Mouse (Mus musculus) liver, postnatal 0 days (tissue): ENCODE data around the gene Baz1a. TPM values are rescaled to one million over a fixed set of nuclear protein-coding genes. Genes with fewer than 3 reads are reported as not detected.

Source experiments
- ATAC-seq: fragments of 200-750 bp; cut with Nextera tagmentation; 2 replicates; pipeline ENCODE4 v1.8.0; 2017; ENCODE audit warnings: mild to moderate bottlenecking, moderate library complexity
- DNase-seq: peaks from one replicate; pipeline ENCODE4 v3.0.0-alpha.2; 2016
- H3K27ac ChIP-seq: fragments of 300-500 bp; sonication (generic); 2 replicates; pipeline ENCODE4 v1.5.1; 2014; ENCODE audit warnings: antibody characterized with exemption, moderate library complexity, mild to moderate bottlenecking, low read depth
- H3K27me3 ChIP-seq: fragments of 300-500 bp; sonication (generic); 2 replicates; pipeline ENCODE4 v1.6.1; 2014; ENCODE audit warnings: low read length, control low read depth, mixed read lengths; ENCODE audit not compliant: insufficient read depth
- H3K36me3 ChIP-seq: fragments of 300-500 bp; sonication (generic); replicated peaks from 2 replicates; pipeline ENCODE4 v1.6.1; 2014; ENCODE audit warnings: mild to moderate bottlenecking, control low read depth, low read length, moderate library complexity, mixed read lengths; ENCODE audit not compliant: insufficient read depth
- H3K4me1 ChIP-seq: fragments of 300-500 bp; sonication (generic); 2 replicates; pipeline ENCODE4 v1.6.1; 2014; ENCODE audit warnings: antibody characterized with exemption, mild to moderate bottlenecking, control low read depth; ENCODE audit not compliant: insufficient read depth
- H3K4me2 ChIP-seq: fragments of 300-500 bp; sonication (generic); 2 replicates; pipeline ENCODE4 v1.6.1; 2014; ENCODE audit warnings: low read depth, mild to moderate bottlenecking, low read length, moderate library complexity, mixed read lengths
- H3K4me3 ChIP-seq: fragments of 300-500 bp; sonication (generic); 2 replicates; pipeline ENCODE4 v1.5.1; 2014; ENCODE audit warnings: low read depth, low read length
- H3K9ac ChIP-seq: fragments of 300-500 bp; sonication (generic); replicated peaks from 2 replicates; pipeline ENCODE4 v1.6.1; 2014; ENCODE audit warnings: mild to moderate bottlenecking, moderate library complexity
- H3K9me3 ChIP-seq: fragments of 300-500 bp; sonication (generic); 2 replicates; pipeline ENCODE4 v1.6.1; 2016; ENCODE audit warnings: mild to moderate bottlenecking, control low read depth, low read length, mixed read lengths
- CTCF ChIP-seq: sonication (generic); IDR thresholded peaks from 2 replicates; pipeline ENCODE4 v1.5.1; 2016; ENCODE audit warnings: antibody characterized with exemption, low read depth
- EP300 ChIP-seq: IDR thresholded peaks from 2 replicates; pipeline ENCODE4 v1.6.1; 2016; ENCODE audit warnings: antibody characterized with exemption, low read depth, mild to moderate bottlenecking
- WGBS: fragments of 180-500 bp; shearing (Covaris S2); extraction: QIAGEN DNeasy Blood & Tissue Kit; methylation state at CpG from one replicate; pipeline ENCODE4 v1.1.7; 2014; ENCODE audit not compliant: insufficient replicate concordance; 5-methylcytosine and 5-hydroxymethylcytosine counted together
- polyA plus RNA-seq: library from polyadenylated mRNA; unstranded; fragments of >200 nt; fragmentation: Nextera tagmentation; extraction: Ambion mirVana; gene quantifications from 2 replicates; pipeline ENCODE4 v1.2.1, GENCODE M21; 2015

Gene Baz1a
- polyA plus RNA-seq, 1 experiment from 2014 or later, result 18.5 TPM

DNA sequence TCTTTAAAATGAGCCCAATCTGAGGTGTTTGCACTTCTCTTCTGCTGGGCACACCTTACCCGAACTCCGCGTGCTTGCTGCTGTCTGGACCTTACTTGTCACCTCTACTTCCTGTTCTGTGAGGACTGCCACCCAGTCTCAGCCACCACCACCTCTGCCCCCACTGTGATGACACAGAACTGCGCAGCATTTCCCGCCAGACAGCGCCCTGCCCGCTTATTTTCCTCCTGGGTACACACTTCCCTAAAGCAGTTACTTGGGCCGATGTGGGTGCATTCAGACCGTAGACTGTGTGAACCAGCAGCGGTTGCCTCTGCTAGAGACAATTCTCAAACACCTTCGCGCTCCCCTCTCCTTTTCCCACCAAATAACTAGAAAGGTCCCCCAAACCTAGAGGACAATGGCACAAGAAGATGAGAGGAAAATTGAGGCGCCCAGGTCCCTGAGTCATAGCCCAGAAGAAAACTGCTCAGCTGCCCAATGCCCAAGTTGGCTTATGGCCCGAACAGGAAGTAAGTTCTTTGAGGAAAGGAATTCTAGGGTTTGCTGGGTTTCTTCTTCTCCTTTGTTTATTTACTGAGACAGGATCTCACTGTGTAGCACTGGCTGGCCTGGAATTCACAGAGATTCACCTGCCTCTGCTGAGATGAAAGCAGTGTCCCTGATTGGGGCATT, 15.0 kb downstream of the Baz1a start:
- peak; percentile 67 for DNase-seq
- TF ChIP-seq EP300, result no peak
- TF ChIP-seq CTCF, result no peak
- ATAC-seq, result peak; percentile 72
- Histone ChIP-seq H3K4me2 (peak overlapping the region; percentile 44), H3K9me3 (no peaks in the 10 kb centered on the region), H3K4me1 (peaks cover 13% of the 10 kb centered on the region; the same call in 1 of the 2 replicates), H3K27ac (peak overlapping the region; percentile 63), H3K27me3 (no peaks in the 10 kb centered on the region), H3K4me3 (no peak overlapping the region), H3K36me3 (no peaks in the 10 kb centered on the region), H3K9ac (no peak overlapping the region)
- WGBS, result 43% methylated on average over 14 of the region's 14 CpGs

DNA sequence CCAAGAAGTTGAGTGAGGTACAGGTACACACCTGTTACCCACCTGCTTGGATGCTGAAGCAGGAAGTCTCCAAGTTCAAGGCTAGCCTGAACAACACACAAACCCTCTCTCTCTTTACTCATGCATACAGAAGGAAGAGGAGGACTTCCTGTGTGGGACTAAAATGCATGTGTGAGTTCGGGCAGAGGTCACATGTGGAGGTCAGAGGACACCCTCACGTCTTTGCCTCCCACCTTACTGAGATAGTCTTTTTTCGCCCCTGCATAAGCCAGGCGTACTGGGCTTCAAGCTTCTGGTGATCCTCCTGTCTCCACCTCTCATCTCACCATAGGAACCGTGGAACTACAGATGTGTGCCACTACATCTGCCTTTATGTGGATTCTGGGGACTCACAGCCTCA, 15.7 kb downstream of the Baz1a start:
- no peak overlapping the region for H3K9ac ChIP-seq
- WGBS, result 50% methylated on average over 5 of the region's 5 CpGs

DNA sequence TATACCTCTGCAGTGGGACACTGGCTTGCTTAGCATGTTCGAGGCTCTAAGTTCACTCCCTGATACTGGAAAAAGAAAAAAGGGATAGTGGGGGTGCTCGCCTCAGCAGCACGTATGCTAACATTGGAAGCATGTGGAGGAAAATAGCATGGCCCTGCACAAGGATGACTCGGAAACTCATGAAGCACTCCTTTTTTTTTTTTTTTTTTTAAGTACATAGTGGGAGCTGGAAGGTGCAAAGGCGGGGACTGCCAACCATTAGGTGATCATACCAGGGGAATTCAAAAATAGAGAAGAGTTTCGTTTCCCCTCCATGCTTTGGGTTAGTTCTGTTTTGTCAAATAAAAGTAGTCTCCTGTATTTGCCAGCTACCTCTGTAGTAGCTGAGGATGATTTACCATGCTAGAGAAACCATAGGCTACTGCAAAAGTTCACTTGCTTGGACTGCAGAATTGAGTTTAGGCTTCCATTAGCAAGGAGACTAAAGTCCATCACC, 17.1 kb downstream of the Baz1a start:
- TF ChIP-seq EP300, result no peak
- TF ChIP-seq CTCF, result no peak
- H3K9ac ChIP-seq, result no peak overlapping the region

More for the DNA sequence above, 15.7 kb downstream of the Baz1a start:
- Histone ChIP-seq H3K4me1 (peaks cover 13% of the 10 kb centered on the region; the same call in 1 of the 2 replicates), H3K9me3 (no peaks in the 10 kb centered on the region), H3K27me3 (no peaks in the 10 kb centered on the region), H3K4me3 (no peak overlapping the region), H3K27ac (no peak overlapping the region), H3K4me2 (0 out of 2 replicates have a peak overlapping the region, but pooled peaks have one; percentile 44), H3K36me3 (no peaks in the 10 kb centered on the region)
- DNase-seq, result no peak
- ATAC-seq, result no peak
- no peak for TF ChIP-seq EP300
- no peak for TF ChIP-seq CTCF

DNA sequence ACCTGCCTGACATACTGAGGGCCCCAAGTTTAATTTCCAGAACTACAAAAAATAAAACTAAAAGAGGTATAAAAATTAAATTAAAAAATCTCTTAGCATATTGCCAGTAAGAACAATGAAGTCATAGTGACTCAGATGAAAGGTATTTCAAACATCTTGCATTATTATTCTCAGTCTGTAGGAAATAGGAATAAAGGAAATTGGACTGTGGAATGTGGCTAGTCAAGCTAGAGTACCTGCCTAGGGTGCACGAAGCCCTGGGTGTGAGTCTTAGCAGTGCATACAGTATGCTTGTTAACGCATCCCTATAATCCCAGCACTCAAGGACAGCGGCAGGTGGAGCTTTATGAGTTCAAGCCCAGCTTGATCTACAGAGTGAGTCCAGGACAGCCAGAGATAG, 18.2 kb downstream of the Baz1a start:
- H3K27me3 ChIP-seq, result no peaks in the 10 kb centered on the region
- H3K36me3 ChIP-seq, result no peaks in the 10 kb centered on the region
- no peak overlapping the region for H3K27ac ChIP-seq
- H3K4me2 ChIP-seq, result no peak overlapping the region
- no peaks in the 10 kb centered on the region for H3K9me3 ChIP-seq
- H3K4me3 ChIP-seq, result no peak overlapping the region
- no peak overlapping the region for H3K9ac ChIP-seq
- ATAC-seq, result no peak
- DNase-seq, result no peak
- WGBS, result 79% methylated on average over 3 of the region's 3 CpGs
- TF ChIP-seq CTCF (no peak), EP300 (no peak)
- peaks cover 13% of the 10 kb centered on the region for H3K4me1 ChIP-seq

More for the DNA sequence above, 17.1 kb downstream of the Baz1a start:
- no peak for DNase-seq
- Histone ChIP-seq H3K36me3 (no peaks in the 10 kb centered on the region), H3K4me3 (no peak overlapping the region), H3K27ac (no peak overlapping the region), H3K9me3 (no peaks in the 10 kb centered on the region), H3K27me3 (no peaks in the 10 kb centered on the region), H3K4me1 (peaks cover 13% of the 10 kb centered on the region), H3K4me2 (no peak overlapping the region)
- ATAC-seq, result no peak
- WGBS, result 75% methylated on average over 6 of the region's 6 CpGs

DNA sequence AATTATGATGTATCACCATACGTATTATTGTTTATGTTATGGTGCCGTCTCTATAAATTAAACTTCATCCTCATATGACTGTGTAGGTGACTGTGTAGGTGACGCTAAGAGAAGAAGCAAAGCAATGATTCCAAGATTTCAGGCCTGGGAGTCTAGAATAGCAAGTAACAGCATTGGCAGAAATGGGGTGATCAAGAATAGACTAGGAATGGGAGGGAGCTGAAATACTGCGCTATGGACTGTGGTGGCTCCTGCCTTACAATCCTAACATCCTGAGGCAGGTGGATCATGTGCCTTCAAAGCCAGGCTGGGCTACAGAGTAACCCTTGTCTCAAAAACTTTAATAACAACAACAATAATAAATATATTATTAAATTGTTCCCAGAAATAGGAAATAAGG, 19.7 kb downstream of the Baz1a start:
- 85% methylated on average over 4 of the region's 4 CpGs for WGBS
- Histone ChIP-seq H3K9me3 (no peaks in the 10 kb centered on the region), H3K27ac (no peak overlapping the region), H3K27me3 (no peaks in the 10 kb centered on the region), H3K36me3 (no peaks in the 10 kb centered on the region), H3K4me2 (no peak overlapping the region), H3K4me3 (no peak overlapping the region), H3K9ac (no peak overlapping the region), H3K4me1 (peaks cover 10% of the 10 kb centered on the region)
- TF ChIP-seq EP300, result no peak
- TF ChIP-seq CTCF, result no peak
- DNase-seq (no peak), ATAC-seq (no peak)

DNA sequence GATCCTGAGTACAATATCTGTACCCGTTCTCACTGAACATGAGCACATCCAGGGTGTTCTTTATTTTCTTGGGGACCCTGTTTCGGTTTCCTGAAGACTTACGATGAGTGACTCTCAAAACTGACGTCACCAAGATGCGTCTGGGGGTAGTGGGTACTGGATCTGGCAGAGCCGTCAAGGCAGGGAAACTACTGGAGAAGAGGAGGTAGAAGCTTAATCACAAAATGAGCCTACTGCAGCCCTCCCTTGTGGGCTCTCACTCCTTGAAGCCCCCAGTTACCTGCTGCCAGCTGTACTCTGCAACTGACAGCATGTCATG, 20.1 kb downstream of the Baz1a start:
- Histone ChIP-seq H3K4me3 (no peak overlapping the region), H3K9ac (0 out of 2 replicates have a peak overlapping the region, but pooled peaks have one; percentile 6), H3K36me3 (no peaks in the 10 kb centered on the region), H3K27me3 (no peaks in the 10 kb centered on the region), H3K4me1 (peaks cover 10% of the 10 kb centered on the region), H3K27ac (peak overlapping the region; percentile 41), H3K9me3 (no peaks in the 10 kb centered on the region), H3K4me2 (peak overlapping the region; percentile 58)
- TF ChIP-seq CTCF, result no peak
- WGBS, result 74% methylated on average over 6 of the region's 6 CpGs
- ATAC-seq, result no peak
- DNase-seq, result no peak
